Mouse (Mus musculus) spleen, postnatal 36 days (tissue): ENCODE data around the gene 1600012H06Rik.
"Not testable (repeated sequence)": the region's sequence is repeated elsewhere in the genome, so short reads cannot be mapped to it uniquely, and the experiment has no call there.

Source experiments
- DNase-seq, 2 experiments: peaks; one replicate each; pipeline ENCODE4 v3.0.0; 2022; ENCODE audit warnings: low spot score in 2 of 2, mixed read lengths in 1 of 2

1600012H06Rik gene

DNA sequence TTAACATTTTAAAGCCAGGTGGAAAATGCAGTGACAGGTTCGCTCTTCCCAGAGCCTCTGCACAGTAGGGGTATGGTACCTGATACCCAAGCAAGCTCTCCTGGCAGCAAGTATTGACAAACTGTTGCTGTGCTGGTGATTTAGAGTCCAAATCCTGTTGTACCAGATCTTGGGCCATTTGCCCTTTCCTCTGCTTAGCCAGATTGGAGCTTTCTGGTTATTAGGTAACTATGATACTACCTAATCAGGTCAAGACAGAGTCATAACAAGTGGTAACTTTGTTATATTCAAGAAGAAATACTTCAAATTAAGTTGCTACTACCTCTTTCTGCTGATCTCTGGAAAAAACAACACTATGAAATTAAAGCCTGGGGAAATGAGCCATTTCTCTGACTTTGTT lies 1.6 kb downstream of the 1600012H06Rik start:
- no peak for DNase-seq

DNA sequence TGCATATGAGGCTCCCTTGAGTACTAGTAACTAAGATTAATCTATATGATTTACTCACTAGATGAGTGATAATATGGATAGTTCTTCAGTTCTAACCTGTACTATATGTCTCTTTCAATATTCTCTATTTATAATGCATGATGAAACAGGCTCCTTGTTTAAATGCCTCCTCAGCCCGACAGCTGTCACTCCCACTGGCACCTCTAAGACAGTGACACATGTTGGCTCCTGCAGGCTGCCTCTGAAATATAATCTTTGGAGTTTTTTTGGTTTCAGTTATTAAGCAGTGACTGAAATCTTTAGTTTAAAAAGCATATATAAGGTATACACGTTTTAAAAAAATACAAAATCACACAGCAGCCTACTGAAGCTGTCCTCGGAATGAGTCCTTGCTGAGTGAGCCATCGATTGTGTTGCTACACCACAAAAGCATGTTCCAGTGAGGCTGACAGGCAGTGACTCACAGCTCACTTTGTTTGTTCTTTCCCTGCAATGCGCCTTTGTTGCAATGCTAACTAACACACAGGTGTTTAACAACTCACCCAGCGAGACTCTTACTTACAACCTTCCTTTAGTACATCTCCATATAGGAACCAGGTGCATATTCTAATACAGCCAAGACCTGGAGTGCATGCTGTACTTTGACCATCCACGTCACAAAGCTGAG lies 6.3 kb downstream of the 1600012H06Rik start:
- no peak for DNase-seq

DNA sequence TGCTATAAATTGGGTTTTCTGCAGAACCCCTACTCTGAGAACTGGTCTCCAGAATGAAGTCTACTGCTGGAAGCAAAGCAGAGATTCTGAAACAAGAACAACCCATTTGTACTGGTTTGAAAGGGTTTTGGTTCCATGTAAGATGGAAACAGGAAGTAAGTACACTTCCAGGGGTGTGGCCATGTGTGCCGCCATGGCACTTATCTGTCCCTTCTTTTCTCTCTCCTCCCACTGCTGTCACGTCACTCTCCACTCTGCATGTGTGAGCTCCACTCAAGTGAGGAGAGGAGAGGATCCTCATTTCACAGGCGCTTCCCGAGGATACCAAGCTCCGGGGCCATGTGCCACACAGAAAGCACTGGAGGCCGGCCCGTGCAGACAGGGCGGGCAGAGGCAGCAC lies 10.5 kb downstream of the 1600012H06Rik start:
- DNase-seq: no peak

DNA sequence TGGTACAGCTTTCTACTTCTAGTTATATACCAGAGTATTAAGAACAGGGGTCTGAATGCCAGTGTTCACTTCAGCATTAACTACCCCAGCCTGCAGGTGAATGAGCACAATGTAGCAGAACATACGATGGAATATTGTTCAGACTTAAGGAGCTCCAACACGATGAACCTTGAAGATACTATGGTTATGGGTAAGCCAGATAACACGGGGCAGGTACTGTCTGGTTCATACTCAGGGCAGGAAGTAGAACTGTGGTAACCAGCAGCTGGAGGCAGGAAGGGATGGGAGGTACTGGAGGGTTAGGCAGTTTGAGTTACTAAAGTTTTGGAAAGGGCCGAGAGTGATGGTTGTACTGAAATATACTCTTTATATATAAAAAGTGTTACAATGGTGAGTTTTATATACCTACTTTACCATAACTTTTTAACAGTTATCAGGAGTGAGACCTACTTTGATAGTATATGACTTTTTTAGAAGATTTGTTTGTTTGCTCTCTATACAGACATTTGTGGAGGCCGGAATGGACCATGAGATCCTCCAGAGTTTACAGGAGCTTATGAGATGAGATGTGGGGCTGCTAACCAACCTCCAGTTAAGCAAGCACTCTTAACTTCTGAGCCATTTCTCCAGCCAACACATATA lies 15.8 kb downstream of the 1600012H06Rik start:
- no peak for DNase-seq

DNA sequence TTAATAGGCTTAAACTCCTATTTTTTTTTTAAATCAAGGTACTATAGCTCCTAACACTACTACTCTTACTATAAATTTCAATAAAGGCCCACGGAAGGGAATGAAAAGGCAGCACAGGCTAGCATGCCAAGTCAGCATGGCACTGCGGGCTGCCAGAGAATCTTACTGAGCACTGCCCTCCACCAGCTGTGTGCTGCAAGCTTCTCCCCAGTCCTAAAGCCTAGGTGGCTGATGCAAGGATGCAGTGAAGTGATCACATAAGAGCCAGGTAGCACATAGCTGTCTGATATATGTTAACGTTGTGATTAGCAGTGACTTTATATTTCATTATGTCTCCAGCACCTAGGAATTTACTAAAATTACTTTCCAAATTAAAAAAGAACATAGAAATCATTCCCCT lies 17.0 kb downstream of the 1600012H06Rik start:
- DNase-seq: peak in 1 of 2 experiments; percentile 11

DNA sequence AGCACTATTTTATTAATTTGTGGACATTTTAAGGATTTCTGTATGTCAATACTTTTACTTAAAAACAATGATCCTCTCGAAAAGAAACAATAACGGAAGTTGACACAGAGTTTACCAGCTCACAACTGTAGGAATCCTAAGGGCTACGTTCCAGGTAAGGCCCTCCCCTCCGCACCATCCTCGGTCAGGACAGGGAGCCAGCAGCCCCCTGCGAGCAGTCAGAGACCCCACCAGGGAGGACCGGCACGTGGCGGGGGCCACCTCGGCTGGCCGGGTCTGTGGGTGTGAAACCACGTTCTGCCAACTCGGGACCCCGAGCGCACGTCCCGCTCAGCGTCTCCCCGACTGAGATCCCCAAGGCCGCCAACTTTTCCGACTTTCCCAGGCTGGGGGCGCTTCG lies 17.5 kb downstream of the 1600012H06Rik start:
- DNase-seq: peak; percentile 10 to 11

DNA sequence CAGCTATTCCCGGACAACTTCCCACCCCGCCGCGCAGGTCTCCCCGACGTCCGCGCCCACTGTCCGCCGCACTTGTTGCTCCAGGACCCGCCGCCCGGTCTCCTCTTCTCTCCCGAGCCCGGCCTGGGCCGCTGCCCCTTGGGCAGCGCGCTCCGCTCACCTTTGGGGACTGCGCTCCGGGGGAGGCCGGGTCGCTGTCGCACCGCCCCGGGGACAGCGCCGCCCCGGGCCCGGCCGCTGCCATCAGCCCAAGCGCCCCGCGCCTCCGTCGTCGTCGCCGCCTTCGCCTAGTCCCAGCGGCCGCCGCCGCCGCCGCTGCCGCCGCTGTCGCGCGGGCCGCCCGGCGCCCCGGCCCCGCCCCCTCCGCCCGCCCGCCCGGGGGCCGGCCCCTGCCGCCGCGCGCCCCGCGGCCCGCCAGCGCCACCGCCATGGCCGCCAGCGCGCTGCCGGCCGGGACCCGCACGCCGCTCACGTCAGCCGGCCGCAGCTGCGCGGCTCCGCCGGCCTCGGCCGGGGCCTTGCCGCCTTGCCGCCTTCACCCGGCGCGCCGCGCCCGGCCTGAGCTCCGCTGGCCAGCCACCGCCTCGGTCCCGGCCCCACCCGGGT lies 18.1 kb downstream of the 1600012H06Rik start, which contains the start of gene Phf10:
Phf10 (minus strand) TSS at position 323 of the 606 bp plus-strand sequence.
- DNase-seq: peak; percentile 31 to 34

DNA sequence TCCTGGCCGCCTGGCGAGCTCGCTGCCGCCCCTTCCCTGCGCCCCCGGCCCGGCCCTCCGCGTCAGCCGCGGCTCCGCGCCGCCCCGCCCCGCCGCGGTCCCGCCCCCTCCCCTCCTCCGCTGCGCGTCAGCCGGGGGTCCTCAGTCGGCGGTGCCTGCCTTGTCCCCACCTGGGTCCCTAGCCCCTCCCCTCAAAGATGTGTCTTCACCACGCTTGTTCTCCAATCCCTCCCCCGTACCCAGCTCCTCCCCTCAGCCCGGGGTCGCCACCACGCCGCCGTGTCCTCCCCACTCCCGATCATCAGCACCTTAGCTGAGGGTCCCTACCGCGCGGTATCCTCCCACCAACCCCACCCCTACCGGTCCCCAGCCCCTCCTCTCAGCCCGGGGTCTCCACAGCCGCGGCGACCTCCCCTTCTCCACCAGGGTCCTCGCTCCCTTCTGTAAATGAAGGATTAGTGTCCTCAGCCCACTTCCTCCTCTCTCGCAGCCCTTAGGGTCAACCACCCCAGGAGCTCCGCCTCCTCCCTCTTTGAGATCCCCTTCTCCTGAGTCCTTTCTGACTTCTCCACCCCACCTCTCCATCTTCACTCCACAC lies 18.7 kb downstream of the 1600012H06Rik start:
- not testable (repeated sequence) for DNase-seq

DNA sequence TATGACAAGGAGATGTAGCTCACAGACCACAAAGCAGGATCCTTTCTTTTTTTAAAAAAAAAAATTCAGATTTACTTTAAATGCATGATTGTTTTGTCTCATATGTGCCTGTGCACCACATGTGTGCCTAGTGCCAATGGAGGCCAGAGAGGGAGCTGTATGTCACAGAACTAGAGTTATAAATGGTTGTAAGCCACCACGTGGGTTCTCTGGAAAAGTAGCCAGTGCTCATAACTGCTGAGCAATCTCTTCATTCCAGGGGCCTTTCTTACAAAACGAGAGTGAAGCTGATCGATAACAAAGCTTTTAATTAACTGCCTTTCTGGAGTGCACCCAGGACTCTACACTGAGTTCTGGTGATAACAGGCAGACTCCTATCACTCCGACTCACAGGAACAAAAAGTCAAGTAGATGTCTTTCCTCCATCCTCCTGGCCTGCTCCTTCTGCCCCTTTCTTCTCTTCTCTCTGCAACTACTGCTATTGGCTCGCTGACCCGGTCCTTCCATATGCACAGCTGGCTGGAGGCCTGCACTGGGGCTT lies 25.5 kb downstream of the 1600012H06Rik start:
- not testable (repeated sequence) for DNase-seq

DNA sequence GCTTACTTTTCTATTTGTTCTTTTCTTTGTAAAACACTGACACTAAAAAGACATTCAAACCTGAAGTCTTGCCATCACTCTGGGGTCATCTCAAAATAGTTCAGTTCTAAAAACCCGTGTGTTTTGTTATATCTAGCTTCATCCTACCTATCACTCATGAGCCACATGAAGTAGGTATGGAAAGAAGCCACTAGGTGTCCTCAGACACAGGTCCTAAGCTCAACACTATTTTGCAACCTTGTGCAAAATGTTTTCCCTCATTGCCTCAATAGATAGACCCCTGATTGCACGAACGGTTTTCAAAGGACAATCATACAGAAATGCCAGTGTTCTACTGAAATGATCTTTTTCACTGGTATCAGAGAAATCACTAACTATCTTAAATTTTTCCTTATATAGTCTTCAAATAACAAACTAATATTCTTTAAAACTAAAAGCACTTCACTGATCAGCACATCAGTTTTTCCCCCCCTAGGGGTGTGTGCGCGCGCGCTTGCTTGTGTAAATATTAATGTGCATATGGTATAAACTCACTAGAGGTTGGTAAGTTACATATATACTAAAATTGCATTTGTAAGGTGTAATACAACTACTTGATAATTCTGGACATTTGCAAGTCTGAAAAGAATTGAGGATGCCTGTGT lies 34.9 kb downstream of the 1600012H06Rik start:
- DNase-seq: not testable (repeated sequence)

DNA sequence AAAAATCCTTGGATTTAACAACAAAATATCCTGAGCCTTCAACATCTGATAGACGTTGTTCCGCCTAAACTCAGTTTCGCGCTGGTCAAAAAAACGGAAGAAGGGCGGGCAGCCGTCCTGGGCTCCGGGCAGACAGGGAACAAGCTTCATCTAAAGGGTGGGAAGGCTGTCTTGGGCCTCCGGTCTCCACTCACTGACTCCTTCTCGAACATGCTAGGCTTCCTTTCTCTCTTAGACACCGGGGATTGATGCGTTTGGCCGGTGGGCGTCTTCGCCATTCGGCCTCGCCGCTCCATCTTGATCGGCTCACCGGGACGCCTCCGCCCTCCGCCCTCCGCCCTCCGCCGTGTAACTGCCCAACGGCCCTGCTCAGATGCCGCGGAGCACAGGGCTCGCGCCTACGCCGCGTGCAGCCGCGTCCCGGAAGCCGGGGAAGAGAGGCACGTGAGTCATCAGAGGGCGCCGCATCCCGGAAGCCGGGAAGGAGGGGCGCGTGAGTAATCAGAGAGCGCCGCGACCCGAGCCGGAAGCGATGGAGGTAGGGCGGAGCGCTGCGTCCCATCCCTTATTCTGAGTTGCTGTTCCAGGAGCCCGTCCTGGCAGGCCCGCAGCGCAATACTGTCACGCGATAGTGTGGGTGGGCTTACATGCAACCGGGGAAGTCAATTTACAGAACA lies 35.5 kb downstream of the 1600012H06Rik start, which contains the start of the genes 9030025P20Rik and Gm3417:
9030025P20Rik (plus strand) TSS at position 107 of the 677 bp plus-strand sequence.
Gm3417 (minus strand) TSS at position 429 of the 677 bp plus-strand sequence.
- not testable (repeated sequence) for DNase-seq

DNA sequence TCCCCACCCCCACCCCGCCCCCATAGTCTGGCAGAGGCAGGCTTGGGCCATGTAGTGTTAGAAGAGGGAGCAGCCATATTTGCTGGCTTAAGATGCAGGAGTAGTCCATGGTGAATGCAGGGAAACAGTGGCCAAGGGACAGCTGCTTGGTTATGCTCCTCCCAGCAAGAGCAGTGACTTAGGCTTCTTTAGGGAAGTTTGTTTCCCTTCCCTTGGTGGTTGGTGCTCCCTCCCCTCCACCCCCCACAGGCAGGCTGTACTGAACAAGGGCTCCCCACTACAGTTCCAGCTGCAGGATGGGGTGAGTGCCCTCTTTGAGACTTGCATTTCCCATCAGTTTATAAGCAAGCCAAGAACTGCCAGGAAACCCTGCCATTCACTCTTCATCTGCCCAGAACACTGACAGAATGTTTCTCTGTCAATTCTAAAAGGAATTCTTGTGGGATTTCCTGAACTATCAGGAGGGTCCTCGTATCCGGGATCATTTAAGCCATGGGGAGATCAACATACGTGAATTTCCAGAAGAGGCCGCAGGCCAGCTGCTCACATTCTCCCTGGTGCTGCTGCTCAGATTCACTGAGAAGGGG lies 47.2 kb downstream of the 1600012H06Rik start:
- DNase-seq: not testable (repeated sequence)

DNA sequence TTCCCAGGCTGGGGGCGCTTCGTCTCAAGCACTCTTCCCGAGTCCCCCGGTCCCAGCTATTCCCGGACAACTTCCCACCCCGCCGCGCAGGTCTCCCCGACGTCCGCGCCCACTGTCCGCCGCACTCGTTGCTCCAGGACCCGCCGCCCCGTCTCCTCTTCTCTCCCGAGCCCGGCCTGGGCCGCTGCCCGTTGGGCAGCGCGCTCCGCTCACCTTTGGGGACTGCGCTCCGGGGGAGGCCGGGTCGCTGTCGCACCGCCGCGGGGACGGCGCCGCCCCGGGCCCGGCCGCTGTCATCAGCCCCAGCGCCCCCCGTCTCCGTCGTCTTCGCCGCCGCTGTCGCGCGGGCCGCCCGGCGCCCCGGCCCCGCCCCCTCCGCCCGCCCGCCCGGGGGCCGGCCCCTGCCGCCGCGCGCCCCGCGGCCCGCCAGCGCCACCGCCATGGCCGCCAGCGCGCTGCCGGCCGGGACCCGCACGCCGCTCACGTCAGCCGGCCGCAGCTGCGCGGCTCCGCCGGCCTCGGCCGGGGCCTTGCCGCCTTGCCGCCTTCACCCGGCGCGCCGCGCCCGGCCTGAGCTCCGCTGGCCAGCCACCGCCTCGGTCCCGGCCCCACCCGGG lies 49.6 kb downstream of the 1600012H06Rik start:
- DNase-seq: not testable (repeated sequence)

DNA sequence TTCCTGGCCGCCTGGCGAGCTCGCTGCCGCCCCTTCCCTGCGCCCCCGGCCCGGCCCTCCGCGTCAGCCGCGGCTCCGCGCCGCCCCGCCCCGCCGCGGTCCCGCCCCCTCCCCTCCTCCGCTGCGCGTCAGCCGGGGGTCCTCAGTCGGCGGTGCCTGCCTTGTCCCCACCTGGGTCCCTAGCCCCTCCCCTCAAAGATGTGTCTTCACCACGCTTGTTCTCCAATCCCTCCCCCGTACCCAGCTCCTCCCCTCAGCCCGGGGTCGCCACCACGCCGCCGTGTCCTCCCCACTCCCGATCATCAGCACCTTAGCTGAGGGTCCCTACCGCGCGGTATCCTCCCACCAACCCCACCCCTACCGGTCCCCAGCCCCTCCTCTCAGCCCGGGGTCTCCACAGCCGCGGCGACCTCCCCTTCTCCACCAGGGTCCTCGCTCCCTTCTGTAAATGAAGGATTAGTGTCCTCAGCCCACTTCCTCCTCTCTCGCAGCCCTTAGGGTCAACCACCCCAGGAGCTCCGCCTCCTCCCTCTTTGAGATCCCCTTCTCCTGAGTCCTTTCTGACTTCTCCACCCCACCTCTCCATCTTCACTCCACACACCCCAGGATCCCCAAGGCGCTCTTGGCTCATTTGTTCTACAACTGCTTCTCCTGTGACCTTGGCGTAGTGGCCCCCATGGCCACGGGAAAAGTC lies 50.3 kb downstream of the 1600012H06Rik start:
- not testable (repeated sequence) for DNase-seq

DNA sequence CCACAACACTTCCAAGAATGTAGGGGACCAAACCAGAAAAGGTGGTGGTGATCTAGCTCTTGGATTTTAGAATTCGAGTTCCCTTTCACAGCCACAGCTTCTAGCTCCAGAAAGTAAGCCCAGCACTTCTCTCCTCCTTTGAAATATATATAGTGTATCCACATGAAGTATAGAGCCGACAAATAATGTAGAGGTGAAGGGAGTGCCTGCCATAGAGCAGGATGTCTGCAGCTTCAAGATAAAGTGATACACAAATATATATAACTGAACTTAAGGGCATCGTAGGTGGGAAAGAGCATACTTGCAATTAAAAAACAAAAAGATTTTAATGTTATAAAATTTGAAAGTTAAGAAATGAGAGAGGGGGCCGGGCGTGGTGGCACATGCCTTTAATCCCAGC lies 51.2 kb downstream of the 1600012H06Rik start:
- not testable (repeated sequence) for DNase-seq

DNA sequence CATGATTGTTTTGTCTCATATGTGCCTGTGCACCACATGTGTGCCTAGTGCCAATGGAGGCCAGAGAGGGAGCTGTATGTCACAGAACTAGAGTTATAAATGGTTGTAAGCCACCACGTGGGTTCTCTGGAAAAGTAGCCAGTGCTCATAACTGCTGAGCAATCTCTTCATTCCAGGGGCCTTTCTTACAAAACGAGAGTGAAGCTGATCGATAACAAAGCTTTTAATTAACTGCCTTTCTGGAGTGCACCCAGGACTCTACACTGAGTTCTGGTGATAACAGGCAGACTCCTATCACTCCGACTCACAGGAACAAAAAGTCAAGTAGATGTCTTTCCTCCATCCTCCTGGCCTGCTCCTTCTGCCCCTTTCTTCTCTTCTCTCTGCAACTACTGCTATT lies 57.1 kb downstream of the 1600012H06Rik start:
- not testable (repeated sequence) for DNase-seq

DNA sequence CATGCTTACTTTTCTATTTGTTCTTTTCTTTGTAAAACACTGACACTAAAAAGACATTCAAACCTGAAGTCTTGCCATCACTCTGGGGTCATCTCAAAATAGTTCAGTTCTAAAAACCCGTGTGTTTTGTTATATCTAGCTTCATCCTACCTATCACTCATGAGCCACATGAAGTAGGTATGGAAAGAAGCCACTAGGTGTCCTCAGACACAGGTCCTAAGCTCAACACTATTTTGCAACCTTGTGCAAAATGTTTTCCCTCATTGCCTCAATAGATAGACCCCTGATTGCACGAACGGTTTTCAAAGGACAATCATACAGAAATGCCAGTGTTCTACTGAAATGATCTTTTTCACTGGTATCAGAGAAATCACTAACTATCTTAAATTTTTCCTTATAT lies 66.1 kb downstream of the 1600012H06Rik start:
- not testable (repeated sequence) for DNase-seq
